Mouse (Mus musculus) layer of hippocampus, postnatal 36 days (tissue): ENCODE results near the gene Il12b. TPM values are rescaled to one million over a fixed set of nuclear protein-coding genes. Genes with fewer than 3 reads are reported as not detected.
"Not testable (repeated sequence)": the region's sequence is repeated elsewhere in the genome, so short reads cannot be mapped to it uniquely, and the experiment has no call there.

ENCODE experiments used
- DNase-seq, 2 experiments: peaks; one replicate each; pipeline ENCODE4 v3.0.0; 2022
- total RNA-seq, 2 experiments: library from RNA; stranded (reverse); gene quantifications; 2 replicates each; pipeline ENCODE4 v1.2.3; 2021

Il12b gene
- total RNA-seq, 2 experiments from 2014 or later = not detected

DNA sequence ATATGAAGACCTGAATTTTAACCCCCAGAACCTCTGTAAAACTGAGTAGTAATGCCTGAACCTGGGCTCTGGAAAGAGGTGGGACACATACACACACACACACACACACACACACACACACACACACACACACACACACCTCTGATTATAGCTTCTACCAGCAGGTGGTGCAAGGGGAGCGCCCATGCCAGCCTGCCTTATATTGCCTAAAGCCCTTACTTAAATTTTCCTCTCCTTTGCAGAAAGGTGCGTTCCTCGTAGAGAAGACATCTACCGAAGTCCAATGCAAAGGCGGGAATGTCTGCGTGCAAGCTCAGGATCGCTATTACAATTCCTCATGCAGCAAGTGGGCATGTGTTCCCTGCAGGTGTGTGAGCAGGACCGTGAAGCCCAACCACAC, 12.4 kb downstream of the Il12b start:
- DNase-seq = no peak

DNA sequence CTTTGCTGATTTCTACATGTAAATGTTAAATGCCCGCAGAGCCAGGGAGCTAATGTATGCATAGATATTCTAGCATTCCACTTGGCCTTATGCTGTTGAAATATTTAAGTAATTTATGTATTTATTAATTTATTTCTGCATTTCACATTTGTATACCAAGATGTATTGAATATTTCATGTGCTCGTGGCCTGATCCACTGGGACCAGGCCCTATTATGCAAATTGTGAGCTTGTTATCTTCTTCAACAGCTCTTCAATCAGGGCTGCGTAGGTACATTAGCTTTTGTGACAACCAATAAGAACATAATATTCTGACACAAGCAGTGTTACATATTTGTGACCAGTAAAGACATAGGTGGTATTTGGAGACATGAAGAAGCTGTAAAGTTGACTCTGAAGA, 13.5 kb downstream of the Il12b start:
- DNase-seq = no peak

DNA sequence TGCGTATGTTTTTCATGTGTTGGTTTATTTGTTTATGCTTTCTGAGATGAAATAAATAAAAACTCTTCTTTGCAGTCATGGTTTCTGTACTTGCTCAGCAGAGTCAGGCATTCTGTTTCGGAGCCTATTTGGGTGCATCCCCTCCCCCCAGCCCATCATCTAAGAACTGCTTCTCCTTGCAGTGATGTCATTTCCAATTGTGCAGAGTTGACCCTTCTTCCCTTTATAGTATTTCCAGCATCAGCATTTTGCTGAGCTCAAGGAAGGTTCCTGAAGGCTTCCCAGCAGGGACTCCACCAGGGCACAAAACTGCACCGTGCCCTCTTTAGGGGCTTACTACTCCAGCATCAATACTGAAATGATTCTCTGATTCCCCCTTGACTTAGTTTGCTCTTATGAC, 14.7 kb downstream of the Il12b start:
- no peak for DNase-seq

DNA sequence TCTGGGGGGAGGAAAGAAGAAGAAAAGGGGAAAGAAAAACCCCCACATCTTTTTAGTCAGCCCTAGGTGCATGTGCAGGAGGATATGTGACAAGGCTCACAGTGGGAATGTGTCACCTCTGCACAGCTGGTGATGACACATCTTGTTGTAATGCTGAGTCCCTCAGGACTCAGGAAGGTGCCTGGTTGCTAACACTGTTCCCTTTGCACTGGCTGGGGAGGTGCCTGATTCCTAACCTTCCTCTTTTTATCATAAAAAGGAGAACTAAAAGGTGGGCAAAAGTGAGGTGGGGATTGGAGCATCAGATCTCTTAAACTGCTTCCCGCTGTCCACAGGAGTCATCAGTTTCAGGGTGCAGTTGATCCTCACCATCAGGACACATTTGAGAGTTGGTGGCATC, 17.5 kb downstream of the Il12b start:
- no peak for DNase-seq

DNA sequence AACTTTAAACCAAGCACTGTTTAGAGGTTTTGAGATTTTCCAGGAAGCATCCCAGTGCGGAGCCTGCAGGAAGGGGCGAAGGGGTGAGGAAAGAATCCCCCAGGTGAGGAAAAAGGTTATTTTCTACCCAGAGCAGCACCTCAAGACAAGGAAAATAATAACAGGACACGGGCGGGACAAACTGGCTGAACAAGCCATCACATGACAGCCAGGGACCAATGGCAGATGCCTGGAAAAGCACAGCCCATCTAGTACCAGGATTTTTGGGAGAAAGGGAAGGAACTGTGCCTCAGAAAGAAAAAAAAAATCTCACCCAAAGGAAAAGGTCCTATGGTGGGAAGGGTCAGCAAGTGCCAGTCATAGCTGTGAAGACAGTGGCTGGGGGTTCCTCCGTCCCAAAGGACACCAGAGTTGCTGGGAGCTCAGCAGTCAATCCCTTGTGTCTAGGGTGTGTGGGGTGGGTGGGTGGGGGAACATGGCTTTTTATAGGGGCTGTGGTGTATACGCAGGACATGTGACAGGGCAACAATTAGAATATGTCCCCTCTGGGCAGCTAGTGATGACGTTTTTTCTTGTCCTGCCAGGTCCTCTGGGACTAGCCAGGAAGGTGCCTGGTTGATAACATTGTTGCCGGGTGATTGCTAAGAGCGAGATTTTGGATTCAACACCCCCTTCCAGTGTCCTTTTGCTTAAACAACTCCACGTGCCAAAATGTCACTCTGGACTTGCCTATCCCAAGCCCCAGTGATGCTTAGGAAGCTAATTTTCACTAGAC, 22.7 kb downstream of the Il12b start:
- no peak for DNase-seq

DNA sequence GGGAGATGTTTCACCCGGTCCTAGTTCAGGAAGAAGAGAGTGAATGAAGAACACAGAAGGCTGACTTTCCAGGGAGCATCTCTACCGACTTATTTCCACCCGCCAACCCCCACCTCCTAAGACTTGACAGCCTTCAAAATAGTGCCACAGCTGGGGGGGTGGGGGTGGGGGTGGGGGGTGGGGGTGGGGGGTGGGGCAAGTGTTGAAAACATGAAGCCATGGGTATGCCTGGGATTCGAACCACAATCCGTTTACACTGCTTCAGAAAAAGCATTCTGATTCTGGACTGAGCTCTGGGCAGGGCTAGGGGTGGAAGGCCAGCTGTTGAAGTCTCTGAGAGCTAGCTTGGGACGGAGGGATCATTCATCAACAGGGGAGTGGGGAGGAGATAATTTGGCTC, 23.4 kb downstream of the Il12b start:
- DNase-seq = no peak

DNA sequence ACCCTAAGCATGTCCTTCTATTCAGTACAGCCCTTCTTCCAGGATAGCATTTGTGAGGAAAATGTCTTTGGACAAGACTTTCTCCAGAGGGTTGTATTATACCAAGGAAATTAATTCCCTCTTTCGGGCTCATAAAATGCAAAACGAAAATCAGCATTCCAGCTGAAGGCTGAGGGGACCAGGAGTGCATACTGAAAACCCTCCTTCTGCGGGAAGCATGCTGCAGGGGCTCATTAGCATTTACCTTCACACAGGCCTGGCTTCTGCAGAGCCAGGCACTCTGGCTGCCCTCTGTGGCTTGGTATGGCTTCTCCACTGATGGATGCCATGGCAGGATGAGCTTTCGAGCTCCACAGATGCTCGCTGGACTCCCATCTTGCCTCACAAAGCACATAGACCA, 24.1 kb downstream of the Il12b start:
- no peak for DNase-seq

DNA sequence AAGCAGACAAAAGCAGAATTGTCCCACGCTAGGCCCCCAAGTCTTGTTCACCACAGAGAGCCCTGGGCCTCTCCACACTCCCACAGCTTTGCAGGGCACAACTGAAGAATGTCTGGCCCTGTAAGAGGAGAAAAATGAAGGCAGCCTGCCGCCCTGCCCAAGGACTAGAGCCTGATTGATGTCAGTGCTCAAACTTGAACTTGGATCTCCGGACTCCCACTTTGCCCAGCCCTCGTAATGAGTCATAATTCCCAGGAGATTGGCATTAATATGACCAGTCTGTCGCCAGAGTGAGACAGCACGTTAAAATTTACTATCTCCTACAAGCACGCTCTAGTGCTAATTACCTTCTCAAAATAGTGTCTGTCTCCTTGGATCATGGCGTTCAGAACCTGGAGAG, 25.1 kb downstream of the Il12b start:
- DNase-seq = no peak

DNA sequence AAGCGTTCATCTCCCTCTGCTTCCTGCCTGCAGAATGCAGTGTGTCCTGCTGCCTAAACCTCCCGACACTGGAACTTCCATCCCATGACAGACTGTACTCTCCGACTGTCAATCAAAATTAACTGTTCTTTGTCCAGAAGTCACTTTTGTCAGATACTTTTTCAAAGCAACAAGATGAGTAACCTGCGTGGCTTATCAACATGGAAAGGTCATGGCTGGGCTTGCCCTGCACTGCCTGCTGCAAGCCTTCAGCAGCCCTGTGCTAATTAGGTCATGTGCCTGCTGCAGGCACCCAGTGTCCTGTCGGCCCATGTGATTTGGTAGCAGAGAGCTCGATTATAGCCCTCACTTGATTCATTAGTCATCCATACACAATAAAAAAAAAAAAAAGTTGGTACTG, 25.8 kb downstream of the Il12b start:
- DNase-seq = no peak

DNA sequence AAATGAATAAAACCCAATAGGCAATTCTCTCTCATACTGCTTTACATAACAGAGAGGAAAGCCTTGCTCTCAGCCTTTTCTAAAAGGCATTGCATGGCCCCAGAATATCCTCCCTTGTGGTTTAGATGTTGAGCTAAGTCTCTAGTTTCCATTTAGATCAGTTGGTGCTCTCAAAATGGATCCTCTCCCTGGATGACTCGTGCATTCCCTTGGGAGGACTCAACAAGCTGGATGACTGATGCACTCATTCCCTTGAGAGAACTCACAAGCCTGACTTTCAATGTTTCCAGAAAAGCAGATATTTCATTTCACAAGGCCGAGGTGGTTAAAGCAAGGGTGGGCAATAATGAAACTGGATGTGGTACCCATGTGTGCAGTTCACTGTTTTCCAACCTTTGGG, 28.1 kb downstream of the Il12b start:
- DNase-seq = no peak

DNA sequence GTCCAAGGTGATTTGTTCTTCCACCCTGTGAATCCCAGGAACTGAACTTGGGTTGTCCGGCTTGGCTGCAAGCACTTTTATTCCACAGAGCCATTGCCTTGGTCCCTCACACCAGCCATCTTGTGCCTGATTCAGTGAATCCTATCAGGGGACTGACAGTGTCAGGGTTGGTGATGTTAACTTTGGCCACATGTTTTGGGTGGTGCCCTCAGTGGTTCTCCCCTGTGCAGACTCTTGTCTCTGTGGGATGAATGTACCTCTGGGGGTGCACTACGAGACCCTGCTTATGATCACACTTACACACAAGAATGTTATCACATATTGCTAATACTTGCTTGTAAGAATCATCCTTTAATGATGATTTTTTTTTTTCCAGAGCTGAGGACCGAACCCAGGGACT, 30.2 kb downstream of the Il12b start:
- DNase-seq = no peak

DNA sequence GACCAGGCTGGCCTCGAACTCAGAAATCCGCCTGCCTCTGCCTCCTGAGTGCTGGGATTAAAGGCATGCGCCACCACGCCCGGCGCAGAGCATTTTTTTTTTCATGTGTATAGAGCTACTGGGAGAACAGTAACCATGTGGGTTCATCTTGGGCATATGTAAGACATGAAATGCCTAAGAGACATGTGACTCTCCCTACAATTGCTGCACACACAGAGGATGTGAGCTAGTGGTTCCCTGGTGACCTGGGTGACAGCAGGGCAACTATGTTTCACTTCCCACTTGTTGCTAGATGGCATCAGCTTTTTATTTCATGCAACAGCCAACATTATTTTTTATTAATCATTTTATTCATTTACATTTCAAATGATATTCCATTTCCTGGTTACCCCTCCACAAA, 37.9 kb downstream of the Il12b start:
- DNase-seq = no peak

DNA sequence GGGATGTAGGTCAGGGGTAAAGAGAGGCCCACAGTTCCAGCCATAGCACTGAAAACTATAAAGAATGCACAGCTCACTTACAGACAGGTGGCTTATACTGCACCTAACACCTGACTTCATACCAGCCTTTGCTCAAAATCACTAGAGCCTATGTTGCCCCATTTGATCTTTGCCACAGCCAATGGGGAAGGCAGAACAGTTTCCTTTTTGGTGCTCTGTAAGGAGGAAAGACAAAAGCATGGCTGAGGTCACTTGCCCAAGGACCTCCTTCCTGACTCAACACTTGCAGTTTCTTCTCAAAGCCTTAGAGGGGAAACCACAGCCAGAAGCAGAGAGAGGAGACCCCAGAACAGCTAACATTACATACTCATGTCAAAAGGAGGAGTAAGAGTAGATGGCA, 51.2 kb downstream of the Il12b start:
- DNase-seq = no peak

DNA sequence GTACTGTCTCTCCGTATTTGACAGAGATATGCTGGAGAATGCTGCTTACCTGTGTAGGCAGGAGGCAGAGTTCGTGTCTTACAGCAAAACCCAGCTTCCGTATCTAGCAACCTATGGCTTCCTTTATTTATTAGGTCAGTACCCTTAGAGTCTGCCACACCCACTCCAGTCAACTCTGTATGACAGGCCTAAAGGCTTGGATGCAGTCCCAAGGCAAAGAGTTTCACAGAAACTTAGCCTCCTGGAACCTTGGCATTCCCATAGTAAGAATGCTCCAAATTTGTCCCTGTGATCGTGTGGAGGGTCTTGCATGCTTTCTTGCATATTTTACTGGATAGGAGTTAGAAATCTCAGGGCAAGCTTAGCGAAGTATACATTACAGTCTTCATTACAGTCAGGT, 52.2 kb downstream of the Il12b start:
- not testable (repeated sequence) for DNase-seq

DNA sequence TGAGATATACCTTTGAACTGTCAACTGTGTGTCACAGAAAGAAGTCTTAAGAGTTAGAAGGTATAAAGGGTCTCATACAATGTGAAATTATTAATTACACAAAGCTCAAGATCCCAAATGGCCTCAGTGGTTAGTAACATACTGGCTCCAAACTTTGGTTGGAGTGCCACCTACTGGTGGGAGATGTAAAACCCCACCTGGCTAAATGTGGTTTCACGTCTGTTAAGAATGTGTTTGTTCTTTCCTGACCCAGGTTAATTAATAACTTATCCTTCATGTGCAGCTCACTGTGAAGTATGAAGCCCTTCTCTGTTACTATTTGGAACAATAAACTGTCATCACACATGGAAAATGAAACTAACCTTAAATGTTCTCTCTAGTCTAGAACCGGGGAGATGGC, 53.6 kb downstream of the Il12b start:
- DNase-seq = peak; percentile 12 to 44

DNA sequence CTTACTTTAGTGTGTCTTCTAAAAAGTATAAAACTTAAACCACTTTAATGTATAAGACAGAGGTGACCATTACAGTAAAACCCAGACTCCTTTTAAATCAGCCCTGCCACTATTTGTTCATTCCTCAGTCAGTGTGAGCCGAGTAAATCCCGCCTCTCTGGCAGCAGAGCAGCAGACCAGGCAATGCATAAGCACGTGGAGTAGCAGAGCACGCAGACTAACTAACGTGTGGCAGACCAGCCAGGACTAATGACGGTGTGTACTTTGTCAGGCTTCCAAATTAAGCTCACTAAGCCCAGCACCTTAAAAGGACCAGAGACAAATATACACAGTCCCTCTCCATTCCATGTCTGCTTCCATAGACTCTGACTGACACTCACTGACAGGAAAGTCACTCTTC, 61.6 kb downstream of the Il12b start:
- DNase-seq = no peak

Other genes with a start within 250 kb of the Il12b start
- gene Ublcp1, start 70.4 kb downstream of the Il12b start, total RNA-seq = 10 to 100 TPM; 45.3 to 51.3 TPM
- 100 to 1,000 TPM in 1 of 2 experiments, 10 to 100 TPM in 1; 98.8 to 105 TPM for gene Rnf145, start 118.9 kb downstream of the Il12b start, total RNA-seq
- gene Ebf1, start 217.3 kb downstream of the Il12b start, total RNA-seq = 1 to 10 TPM; 2.6 to 3.1 TPM